Mouse (Mus musculus): ENCODE data around the gene Fmnl3.

GRCm38 (mm10) chr15:99344961-99345360 is 25.3 kb downstream of the Fmnl3 start:
- no peak for TF ChIP-seq CTCF (conservative IDR thresholded peaks at IDR 0.05; ENCODE audit: insufficient read depth, insufficient read length, low read depth, low read length)
- TF ChIP-seq POLR2A (IDR thresholded peaks at IDR 0.05; ENCODE audit: low read depth, low read length) = no peak
